Mouse (Mus musculus): ENCODE results near the gene Ano8.
"Not testable (repeated sequence)": the region's sequence is repeated elsewhere in the genome, so short reads cannot be mapped to it uniquely, and the experiment has no call there.

- TF ChIP-seq GATA1 (IDR thresholded peaks at IDR 0.05; ENCODE audit: borderline replicate concordance, low read length); FLI1 (IDR thresholded peaks at IDR 0.05; ENCODE audit: low read length): not testable (repeated sequence)
These were observed 45.1 kb upstream of the Ano8 start for GRCm38 (mm10) chr8:71530735-71531467.
